Mouse (Mus musculus): Measurements from ENCODE around the gene Hic1. TPM values are rescaled to one million over a fixed set of nuclear protein-coding genes. Genes with fewer than 3 reads are reported as not detected.

Gene Hic1
- polyA plus RNA-seq, 1 experiment from 2014 or later: 1.2 TPM

GRCm38 (mm10) chr11:75194121-75194849, 25.0 kb upstream of the Hic1 start:
- H3K27ac ChIP-seq (ENCODE audit: low read length): no peak overlapping the region

GRCm38 (mm10) chr11:75193256-75194071, 24.1 kb upstream of the Hic1 start, which contains the start of gene Rtn4rl1:
Gene Rtn4rl1, plus strand, starts transcription at chr11:75193783.
- Histone ChIP-seq H3K4me3 (replicated peaks; ENCODE audit: low read length) (peak within 1 kb of the TSS; percentile 58), H3K27ac (ENCODE audit: low read length) (no peak within 1 kb of the TSS), H3K4me1 (replicated peaks; ENCODE audit: control insufficient read depth, insufficient read depth, low read length) (peaks cover 42% of the 10 kb centered on the region), H3K9me3 (ENCODE audit: control insufficient read depth, low read length) (no peaks in the 10 kb centered on the region), H3K27me3 (replicated peaks; ENCODE audit: control insufficient read depth, insufficient read depth, low read length) (peaks cover 43% of the 10 kb centered on the region), H3K4me2 (ENCODE audit: low read length) (peak within 1 kb of the TSS; percentile 72), H3K9ac (replicated peaks; ENCODE audit: low read depth, low read length) (peak within 1 kb of the TSS; percentile 67), H3K36me3 (ENCODE audit: control insufficient read depth, insufficient read depth) (no peaks in the 10 kb centered on the region)
- no peak for ATAC-seq
- WGBS: under 1% methylated on average over 80 of the region's 84 CpGs

More at GRCm38 (mm10) chr11:75194121-75194849, 25.0 kb upstream of the Hic1 start:
- under 1% methylated on average over 52 of the region's 52 CpGs for WGBS
- Histone ChIP-seq H3K9ac (replicated peaks; ENCODE audit: low read depth, low read length) (peak overlapping the region; percentile 67), H3K36me3 (ENCODE audit: control insufficient read depth, insufficient read depth) (no peaks in the 10 kb centered on the region), H3K9me3 (ENCODE audit: control insufficient read depth, low read length) (no peaks in the 10 kb centered on the region), H3K4me1 (replicated peaks; ENCODE audit: control insufficient read depth, insufficient read depth, low read length) (peaks cover 39% of the 10 kb centered on the region), H3K27me3 (replicated peaks; ENCODE audit: control insufficient read depth, insufficient read depth, low read length) (peaks cover 43% of the 10 kb centered on the region), H3K4me2 (ENCODE audit: low read length) (peak overlapping the region; percentile 72), H3K4me3 (replicated peaks; ENCODE audit: low read length) (peak overlapping the region; percentile 58)
- no peak for ATAC-seq

GRCm38 (mm10) chr11:75192336-75193214, 23.3 kb upstream of the Hic1 start:
- H3K9me3 ChIP-seq (ENCODE audit: control insufficient read depth, low read length): no peaks in the 10 kb centered on the region
- H3K4me1 ChIP-seq (replicated peaks; ENCODE audit: control insufficient read depth, insufficient read depth, low read length): peaks cover 42% of the 10 kb centered on the region
- H3K36me3 ChIP-seq (ENCODE audit: control insufficient read depth, insufficient read depth): no peaks in the 10 kb centered on the region
- peak; percentile 23; the same call in 1 of the 2 replicates for ATAC-seq
- WGBS: 23% methylated on average over 13 of the region's 13 CpGs
- H3K4me3 ChIP-seq (replicated peaks; ENCODE audit: low read length): peak overlapping the region; percentile 58
- peaks cover 43% of the 10 kb centered on the region for H3K27me3 ChIP-seq (replicated peaks; ENCODE audit: control insufficient read depth, insufficient read depth, low read length)
- H3K4me2 ChIP-seq (ENCODE audit: low read length): peak overlapping the region; percentile 72
- no peak overlapping the region for H3K9ac ChIP-seq (replicated peaks; ENCODE audit: low read depth, low read length)
- no peak overlapping the region for H3K27ac ChIP-seq (ENCODE audit: low read length)

- H3K9ac ChIP-seq (replicated peaks; ENCODE audit: low read depth, low read length): no peak overlapping the region
- no peak overlapping the region for H3K4me2 ChIP-seq (ENCODE audit: low read length)
- no peaks in the 10 kb centered on the region for H3K36me3 ChIP-seq (ENCODE audit: control insufficient read depth, insufficient read depth)
- H3K9me3 ChIP-seq (ENCODE audit: control insufficient read depth, low read length): no peaks in the 10 kb centered on the region
- no peak for ATAC-seq
- H3K27me3 ChIP-seq (replicated peaks; ENCODE audit: control insufficient read depth, insufficient read depth, low read length): peaks cover 42% of the 10 kb centered on the region
- H3K27ac ChIP-seq (ENCODE audit: low read length): no peak overlapping the region
- H3K4me3 ChIP-seq (replicated peaks; ENCODE audit: low read length): no peak overlapping the region
- peaks cover 42% of the 10 kb centered on the region for H3K4me1 ChIP-seq (replicated peaks; ENCODE audit: control insufficient read depth, insufficient read depth, low read length)
- WGBS: 49% methylated on average over 6 of the region's 6 CpGs
Observed at GRCm38 (mm10) chr11:75191841-75192240, 22.5 kb upstream of the Hic1 start.

- Histone ChIP-seq H3K4me1 (replicated peaks; ENCODE audit: control insufficient read depth, insufficient read depth, low read length) (peaks cover 40% of the 10 kb centered on the region), H3K27me3 (replicated peaks; ENCODE audit: control insufficient read depth, insufficient read depth, low read length) (peaks cover 34% of the 10 kb centered on the region), H3K9me3 (ENCODE audit: control insufficient read depth, low read length) (no peaks in the 10 kb centered on the region), H3K27ac (ENCODE audit: low read length) (no peak within 1 kb of the TSS), H3K36me3 (ENCODE audit: control insufficient read depth, insufficient read depth) (no peaks in the 10 kb centered on the region), H3K9ac (replicated peaks; ENCODE audit: low read depth, low read length) (peak within 1 kb of the TSS; percentile 76), H3K4me2 (ENCODE audit: low read length) (peak within 1 kb of the TSS; percentile 89), H3K4me3 (replicated peaks; ENCODE audit: low read length) (peak within 1 kb of the TSS; percentile 90)
- ATAC-seq: no peak
- WGBS: 46% methylated on average over 5 of the region's 5 CpGs
Observed at GRCm38 (mm10) chr11:75190905-75191441, 21.7 kb upstream of the Hic1 start, which contains the start of gene Dph1. Gene Dph1, minus strand, starts transcription at chr11:75191241.

GRCm38 (mm10) chr11:75190371-75190724, 21.0 kb upstream of the Hic1 start:
- no peaks in the 10 kb centered on the region for H3K36me3 ChIP-seq (ENCODE audit: control insufficient read depth, insufficient read depth)
- H3K9me3 ChIP-seq (ENCODE audit: control insufficient read depth, low read length): no peaks in the 10 kb centered on the region
- WGBS: 0% methylated on average over 24 of the region's 24 CpGs
- peak overlapping the region; percentile 90 for H3K4me3 ChIP-seq (replicated peaks; ENCODE audit: low read length)
- H3K4me2 ChIP-seq (ENCODE audit: low read length): peak overlapping the region; percentile 89
- peaks cover 36% of the 10 kb centered on the region for H3K4me1 ChIP-seq (replicated peaks; ENCODE audit: control insufficient read depth, insufficient read depth, low read length)
- H3K27ac ChIP-seq (ENCODE audit: low read length): no peak overlapping the region
- peak overlapping the region; percentile 76 for H3K9ac ChIP-seq (replicated peaks; ENCODE audit: low read depth, low read length)
- peak; percentile 86 for ATAC-seq
- peaks cover 29% of the 10 kb centered on the region for H3K27me3 ChIP-seq (replicated peaks; ENCODE audit: control insufficient read depth, insufficient read depth, low read length)

GRCm38 (mm10) chr11:75189713-75190370, 20.5 kb upstream of the Hic1 start:
- peak overlapping the region; percentile 89 for H3K4me2 ChIP-seq (ENCODE audit: low read length)
- peak overlapping the region; percentile 76 for H3K9ac ChIP-seq (replicated peaks; ENCODE audit: low read depth, low read length)
- H3K9me3 ChIP-seq (ENCODE audit: control insufficient read depth, low read length): no peaks in the 10 kb centered on the region
- WGBS: under 1% methylated on average over 22 of the region's 22 CpGs
- H3K27ac ChIP-seq (ENCODE audit: low read length): no peak overlapping the region
- ATAC-seq: no peak; the same call in 1 of the 2 replicates
- peaks cover 25% of the 10 kb centered on the region for H3K27me3 ChIP-seq (replicated peaks; ENCODE audit: control insufficient read depth, insufficient read depth, low read length)
- H3K36me3 ChIP-seq (ENCODE audit: control insufficient read depth, insufficient read depth): no peaks in the 10 kb centered on the region
- H3K4me3 ChIP-seq (replicated peaks; ENCODE audit: low read length): peak overlapping the region; percentile 90
- H3K4me1 ChIP-seq (replicated peaks; ENCODE audit: control insufficient read depth, insufficient read depth, low read length): peaks cover 36% of the 10 kb centered on the region

- Histone ChIP-seq H3K4me3 (replicated peaks; ENCODE audit: low read length) (no peak overlapping the region), H3K27me3 (replicated peaks; ENCODE audit: control insufficient read depth, insufficient read depth, low read length) (no peaks in the 10 kb centered on the region), H3K36me3 (ENCODE audit: control insufficient read depth, insufficient read depth) (0 out of 2 replicates have a peak, but pooled peaks cover 4% of the 10 kb centered on the region), H3K9ac (replicated peaks; ENCODE audit: low read depth, low read length) (no peak overlapping the region), H3K27ac (ENCODE audit: low read length) (peak overlapping the region; percentile 23; the same call in 1 of the 2 replicates), H3K9me3 (ENCODE audit: control insufficient read depth, low read length) (no peaks in the 10 kb centered on the region), H3K4me1 (replicated peaks; ENCODE audit: control insufficient read depth, insufficient read depth, low read length) (peaks cover 17% of the 10 kb centered on the region), H3K4me2 (ENCODE audit: low read length) (no peak overlapping the region)
- ATAC-seq: no peak
- WGBS: 51% methylated on average over 2 of the region's 2 CpGs
Observed at GRCm38 (mm10) chr11:75184986-75185385, 15.7 kb upstream of the Hic1 start.
